Mouse (Mus musculus) urinary bladder, postnatal 14 days (tissue): ENCODE results near the gene Tmem132d.

Experiments
- DNase-seq: peaks from one replicate; pipeline ENCODE4 v3.0.0; 2021; ENCODE audit warnings: low spot score

Tmem132d gene

DNA sequence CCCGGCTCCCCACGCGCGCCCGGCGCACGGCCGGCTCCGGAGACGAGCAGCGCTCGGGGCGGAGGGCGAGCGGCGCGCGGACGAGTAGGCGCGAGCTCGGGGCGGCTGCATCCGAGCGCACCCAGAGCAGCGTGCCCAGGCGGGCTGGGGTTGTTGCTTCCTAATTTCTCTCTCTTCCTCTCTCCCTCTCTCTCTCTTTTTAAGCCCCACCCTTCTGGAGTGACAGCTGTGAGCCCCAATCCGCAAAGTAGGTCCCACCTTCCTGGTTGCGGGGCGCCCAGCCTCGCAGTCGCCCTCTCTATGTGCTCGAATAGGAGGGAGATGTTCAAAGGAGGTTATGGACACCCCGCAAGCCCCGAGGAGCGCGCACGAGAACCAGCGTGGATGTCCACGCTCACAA lies at the start of gene Tmem132d:
Gene Tmem132d (minus strand): TSS at position 162 of the 400 bp plus-strand sequence.
- DNase-seq, result no peak

DNA sequence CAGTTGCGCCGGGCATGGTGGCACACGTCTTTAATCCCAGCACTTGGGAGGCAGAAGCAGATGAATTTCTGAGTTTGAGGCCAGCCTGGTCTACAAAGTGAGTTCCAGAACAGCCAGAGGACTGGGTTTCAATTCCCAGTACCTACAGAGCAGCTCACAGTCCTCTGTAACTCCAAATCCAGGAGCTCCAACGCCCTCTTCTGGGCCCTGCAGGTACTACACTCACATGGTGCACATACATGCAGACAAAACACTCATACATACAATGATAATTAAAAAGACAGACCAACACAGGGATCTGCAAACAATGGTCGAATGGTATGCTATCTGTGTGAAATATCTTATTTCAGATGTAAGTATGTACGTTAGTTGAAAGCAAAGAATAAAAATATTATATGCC lies 47.9 kb upstream of the Tmem132d start:
- DNase-seq, result no peak

DNA sequence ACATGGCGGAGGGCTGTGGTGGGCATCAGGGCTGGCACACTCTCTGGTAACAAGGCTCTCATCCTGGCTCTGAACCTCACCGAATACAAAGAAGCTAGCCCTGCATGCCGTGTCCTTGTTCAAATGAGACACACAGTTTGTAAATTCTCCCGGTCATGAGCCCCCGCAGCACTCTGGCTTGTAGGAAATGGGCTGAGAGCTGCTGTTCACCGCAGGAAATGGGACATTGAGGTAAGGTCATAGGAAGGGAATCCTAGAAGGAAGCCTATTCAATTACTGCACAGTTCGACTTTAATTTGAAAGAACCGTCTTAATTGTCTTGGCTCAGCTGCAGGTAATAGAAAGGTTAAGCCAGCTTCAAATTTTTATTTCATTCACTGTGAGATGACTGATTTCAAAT lies 42.5 kb upstream of the Tmem132d start:
- DNase-seq, result no peak

DNA sequence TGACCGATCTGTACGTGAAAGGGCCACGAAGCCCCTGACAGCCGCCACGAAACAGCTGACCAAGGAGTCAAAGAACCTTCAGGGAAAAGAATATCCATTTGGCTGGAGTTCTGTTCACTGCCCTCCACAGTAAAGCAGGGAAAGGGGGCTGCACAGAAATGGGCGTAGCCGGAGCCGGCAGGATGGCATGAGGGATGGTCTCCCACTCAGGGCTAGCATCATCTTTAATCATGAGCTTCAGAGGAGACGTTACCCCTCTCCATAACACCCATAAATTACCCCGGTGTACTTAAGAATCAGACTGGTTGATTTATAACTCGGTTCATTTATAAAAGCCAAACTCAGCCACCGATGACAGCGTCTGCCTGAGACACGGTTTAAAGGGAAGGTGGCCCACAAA lies 36.9 kb upstream of the Tmem132d start:
- DNase-seq, result no peak

GRCm38 (mm10) chr5:128464514-128464913 lies 31.6 kb upstream of the Tmem132d start:
- DNase-seq, result no peak

DNA sequence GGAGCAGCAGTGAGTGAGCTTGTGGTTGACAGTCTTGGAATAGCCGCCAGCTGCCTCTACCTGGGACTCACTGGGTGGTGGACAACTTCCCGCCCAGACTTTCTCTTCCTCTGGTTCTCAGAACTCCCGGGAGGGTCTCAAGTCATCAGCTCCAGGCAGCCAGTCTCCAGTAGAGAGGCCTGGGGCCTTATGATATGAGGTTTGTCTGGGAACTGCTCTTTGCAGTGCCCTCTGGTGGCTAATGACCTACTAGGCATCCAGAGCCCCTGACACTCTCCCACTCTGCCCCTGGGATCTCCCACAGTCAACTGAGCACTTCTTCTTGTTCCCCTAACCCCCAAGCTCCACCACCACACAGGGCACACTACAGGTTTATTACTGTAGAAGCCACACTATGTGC lies 27.7 kb upstream of the Tmem132d start:
- DNase-seq, result no peak

DNA sequence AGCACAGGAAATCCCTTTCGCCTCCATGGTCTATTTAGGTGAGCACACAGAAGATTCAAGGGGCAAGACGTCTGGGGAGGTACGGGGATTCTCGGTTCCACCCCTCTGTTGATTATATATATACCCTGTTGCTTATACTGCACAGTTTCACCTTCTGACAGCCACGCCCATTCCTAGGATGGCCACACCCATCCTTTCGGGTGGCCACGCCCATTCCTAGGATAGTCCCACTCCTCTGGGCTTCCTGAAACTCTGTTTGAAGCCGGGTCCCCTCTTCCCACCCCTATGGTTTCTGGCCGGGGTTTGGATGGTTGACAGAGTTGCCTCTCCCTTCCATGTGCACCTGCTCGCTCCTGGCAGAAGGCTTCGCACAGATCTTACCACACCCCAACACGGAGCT lies 22.9 kb upstream of the Tmem132d start:
- DNase-seq, result no peak

GRCm38 (mm10) chr5:128452196-128452595 lies 19.3 kb upstream of the Tmem132d start:
- DNase-seq, result no peak

GRCm38 (mm10) chr5:128450808-128451207 lies 17.9 kb upstream of the Tmem132d start:
- DNase-seq, result no peak

DNA sequence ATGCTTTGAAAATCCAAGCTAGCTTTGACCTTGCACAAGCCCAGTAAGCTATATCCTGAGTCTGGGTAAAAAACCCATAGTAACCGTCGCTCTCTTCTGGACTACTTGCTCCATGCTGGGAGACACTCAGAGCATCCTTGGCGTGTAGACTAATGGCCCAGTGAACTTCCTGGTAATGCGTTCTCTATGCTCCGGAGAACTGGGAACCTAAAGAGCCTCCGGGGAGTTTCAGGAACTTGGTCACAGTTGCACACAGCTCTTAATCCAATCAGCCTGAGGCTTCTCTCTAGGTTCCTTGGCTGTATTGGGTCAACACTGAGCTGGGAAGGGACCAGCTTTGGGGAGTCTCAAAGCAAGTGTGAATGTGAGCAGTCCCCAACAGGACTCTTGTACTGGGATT lies 12.0 kb upstream of the Tmem132d start:
- no peak for DNase-seq

GRCm38 (mm10) chr5:128443848-128444247 lies 11.0 kb upstream of the Tmem132d start:
- DNase-seq, result no peak

DNA sequence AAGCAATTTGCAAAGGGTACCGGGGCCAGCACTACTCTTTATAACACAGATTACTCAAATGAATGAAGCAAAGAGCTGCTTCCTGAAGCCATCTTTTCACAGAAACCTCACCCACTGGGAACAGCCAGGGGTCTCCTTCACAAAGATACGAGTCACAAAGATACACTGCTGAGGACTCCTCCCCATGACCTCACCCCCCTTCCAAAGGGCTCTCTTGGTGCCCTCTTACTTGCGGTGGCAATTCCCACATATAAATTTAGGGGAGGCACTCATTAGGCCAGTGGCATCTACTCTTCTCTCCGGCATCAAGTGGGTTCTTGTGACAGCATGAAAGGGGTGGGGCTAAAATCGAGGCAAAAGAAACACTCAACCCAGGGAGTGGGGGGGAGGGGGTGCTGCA lies 8.2 kb upstream of the Tmem132d start:
- no peak for DNase-seq

DNA sequence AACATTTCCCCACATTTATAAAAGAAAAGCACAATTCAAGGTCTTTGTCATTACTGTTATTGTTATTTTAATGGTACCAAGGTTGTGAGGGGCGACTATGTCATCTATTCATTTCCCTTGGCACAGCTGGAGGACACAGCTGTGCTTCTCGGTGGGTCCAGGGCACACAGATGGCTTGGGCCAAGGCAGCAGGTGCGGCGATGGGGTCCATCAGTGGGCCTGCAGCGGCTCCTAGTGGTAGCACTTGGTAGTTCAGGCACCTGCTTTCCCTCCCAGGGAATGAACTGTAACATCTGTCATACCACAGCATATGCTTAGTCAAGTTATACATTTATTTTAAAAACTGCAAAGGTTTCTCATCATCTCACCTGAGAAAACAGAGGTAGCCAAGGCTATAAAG lies 7.0 kb upstream of the Tmem132d start:
- DNase-seq, result peak; percentile 47

GRCm38 (mm10) chr5:128438078-128438477 lies 5.2 kb upstream of the Tmem132d start:
- no peak for DNase-seq

GRCm38 (mm10) chr5:128436909-128437308 lies 4.0 kb upstream of the Tmem132d start:
- DNase-seq, result peak; percentile 8

DNA sequence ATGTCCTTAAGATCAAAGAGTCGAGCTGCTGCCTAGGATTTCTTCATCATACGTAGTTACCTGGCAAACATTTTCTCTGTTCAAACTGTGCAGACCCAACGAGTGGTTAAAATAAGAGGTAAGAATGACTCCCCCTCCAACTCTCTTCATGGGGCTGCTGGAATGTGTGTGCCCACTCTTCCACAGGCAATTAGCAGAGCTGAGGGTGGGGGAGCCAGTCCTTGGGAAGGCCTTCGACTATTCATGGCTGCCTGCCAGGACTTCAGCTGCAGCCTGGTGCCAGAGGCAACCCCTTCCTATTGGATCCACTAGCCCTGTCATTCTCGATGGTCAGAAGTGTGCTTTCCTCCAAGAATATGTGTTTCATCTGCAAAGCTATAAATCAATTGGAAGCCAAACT lies 2.8 kb upstream of the Tmem132d start:
- no peak for DNase-seq

DNA sequence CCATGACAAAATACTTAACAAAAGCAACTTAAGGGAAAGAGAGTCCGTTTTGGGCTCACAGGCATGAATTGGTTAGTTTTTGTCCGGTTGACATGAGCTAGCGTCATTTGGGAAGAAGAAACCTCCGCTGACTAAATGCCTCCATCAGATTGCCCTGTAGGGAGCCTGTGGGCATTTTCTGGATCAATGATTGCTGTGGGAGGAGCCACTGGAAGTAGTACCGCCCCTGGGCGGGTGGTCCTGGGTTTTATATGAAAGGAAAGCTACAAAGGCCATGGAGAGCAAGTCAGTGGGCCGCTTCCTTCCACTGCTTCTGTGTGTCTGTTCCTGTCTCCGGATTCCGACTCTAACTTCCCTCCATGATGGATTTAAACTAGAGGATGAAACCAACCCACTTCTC lies 909 bp upstream of the Tmem132d start:
- no peak for DNase-seq

GRCm38 (mm10) chr5:128432422-128432821 lies 455 bp downstream of the Tmem132d start:
- DNase-seq, result no peak

DNA sequence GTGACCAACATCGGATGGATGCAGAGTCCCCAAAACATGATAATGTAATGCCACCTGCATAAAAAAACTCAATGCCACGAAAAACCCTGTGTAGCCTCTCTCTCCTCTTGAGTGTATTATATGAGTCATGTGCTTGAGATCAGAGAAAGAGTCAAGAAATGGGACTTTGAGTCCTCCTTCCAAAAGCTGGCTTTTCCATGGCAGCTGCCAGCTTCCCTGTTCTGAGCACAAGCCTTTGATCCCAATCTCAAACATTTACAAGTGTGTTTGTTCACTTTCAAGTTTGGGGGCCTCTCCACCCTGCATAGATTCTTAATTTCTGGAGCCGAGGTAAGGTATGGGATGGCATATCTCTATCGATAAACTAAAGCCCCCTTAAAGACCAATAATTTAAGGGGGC lies 8.2 kb downstream of the Tmem132d start:
- DNase-seq, result no peak

GRCm38 (mm10) chr5:128424213-128424612 lies 8.7 kb downstream of the Tmem132d start:
- DNase-seq, result no peak

DNA sequence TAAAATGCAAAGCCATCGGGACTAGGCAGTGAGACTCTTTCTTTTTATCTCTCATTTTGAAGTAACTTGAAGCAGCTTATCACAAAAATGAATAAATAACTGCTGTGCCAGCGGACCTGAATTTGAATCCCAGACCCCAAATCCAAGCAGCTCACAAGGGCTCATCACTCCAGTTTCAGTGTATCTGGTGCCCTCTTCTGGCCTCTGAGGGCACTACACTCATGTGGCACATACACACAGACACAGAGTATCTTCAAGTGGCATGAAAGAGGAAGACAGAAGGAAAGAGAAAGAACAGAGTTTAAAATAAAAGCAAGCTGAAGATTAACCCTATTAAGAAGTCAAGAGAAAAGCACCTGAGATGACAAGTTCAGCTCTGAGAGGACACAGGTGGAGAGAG lies 10.8 kb downstream of the Tmem132d start:
- no peak for DNase-seq

DNA sequence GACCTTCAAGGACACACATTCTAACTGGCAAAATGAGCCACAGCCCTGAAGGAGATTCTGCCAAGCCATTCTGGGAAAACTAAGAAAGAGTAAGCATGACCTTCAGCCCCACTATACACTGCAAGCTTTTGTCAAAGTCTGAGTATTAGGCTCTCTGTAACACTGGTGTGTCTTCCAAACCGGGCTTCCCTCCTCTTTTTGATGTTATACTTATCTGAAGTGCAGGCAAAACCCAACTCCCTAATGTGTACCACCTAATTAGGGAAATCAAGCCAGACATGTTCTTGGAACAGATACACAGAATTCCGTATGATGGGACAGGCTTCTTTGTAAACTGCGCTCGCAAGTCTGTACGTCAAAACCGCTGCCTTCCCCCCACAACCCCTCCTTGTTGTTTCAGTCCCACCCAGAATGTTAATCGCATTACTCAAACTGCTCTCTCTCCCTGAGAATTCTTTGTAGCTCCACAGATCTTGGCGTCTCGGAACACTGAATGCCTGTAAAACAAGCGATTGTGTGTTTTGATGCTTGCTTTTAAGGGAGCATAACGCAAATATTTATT lies 14.6 kb downstream of the Tmem132d start:
- no peak for DNase-seq

DNA sequence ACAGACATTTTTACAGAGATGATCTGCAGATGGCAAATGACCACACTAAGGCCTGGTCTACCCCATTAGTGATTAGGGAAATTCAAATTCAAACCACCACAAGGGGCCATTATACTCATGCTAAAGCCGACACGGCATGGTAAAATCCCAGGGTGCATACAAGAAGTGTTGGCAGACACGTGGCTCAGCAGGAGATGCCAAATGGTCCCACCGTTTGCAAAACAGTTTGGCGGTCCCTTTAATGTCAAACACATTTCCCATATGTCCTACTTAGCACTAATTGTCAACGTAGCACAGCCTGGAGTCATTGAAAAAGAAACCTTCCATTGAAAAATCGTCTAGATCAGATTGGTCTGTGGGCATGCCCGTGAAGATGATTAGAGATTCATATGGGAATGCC lies 18.8 kb downstream of the Tmem132d start:
- DNase-seq, result no peak

DNA sequence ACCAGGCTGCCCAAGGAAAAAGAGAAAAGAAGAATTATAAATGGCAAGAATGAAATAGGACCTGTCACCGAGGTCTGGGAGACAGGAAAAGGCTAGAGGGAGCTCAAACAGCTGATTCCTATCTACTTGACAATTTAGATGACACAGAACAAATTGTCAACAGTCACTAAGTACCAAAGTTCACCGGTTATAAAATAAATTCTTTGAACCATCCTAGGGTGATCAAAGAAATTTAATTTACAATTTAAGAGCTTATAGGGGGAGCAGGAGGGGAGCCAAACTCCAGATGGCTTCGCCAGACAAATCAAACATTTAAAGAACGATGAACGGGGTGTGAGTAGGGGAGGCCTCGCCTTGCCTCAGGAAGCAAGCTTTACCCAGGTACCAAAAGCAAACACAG lies 20.6 kb downstream of the Tmem132d start:
- no peak for DNase-seq

GRCm38 (mm10) chr5:128407546-128407945 lies 25.3 kb downstream of the Tmem132d start:
- no peak for DNase-seq
